Mouse (Mus musculus): Measurements from ENCODE around the gene Usp30. TPM values are rescaled to one million over a fixed set of nuclear protein-coding genes. Genes with fewer than 3 reads are reported as not detected.
A peak's percentile ranks its signal among the peaks of the same experiment; 100 is the strongest.

Gene Usp30
- polyA plus RNA-seq, 1 experiment from 2014 or later: 14.3 TPM

DNA sequence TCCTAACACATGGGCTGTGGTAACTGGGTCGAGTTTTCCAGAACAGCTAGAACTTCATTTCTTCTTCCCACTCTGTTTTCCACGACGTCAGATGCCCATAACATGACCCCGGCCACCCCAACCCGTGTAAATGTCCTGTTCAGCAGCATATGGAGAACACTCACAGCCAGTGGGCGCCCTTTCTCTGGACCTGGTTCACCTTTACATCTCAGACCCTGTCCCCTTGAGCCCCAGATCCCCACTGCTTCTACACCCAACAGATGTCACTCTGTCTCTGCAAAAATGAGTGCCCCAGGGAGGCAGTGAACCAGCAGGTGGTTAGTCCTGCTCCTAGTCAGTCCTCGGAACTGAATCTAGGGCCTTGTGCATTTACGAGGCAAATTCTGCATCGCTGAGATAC, 2.7 kb downstream of the Usp30 start:
- Histone ChIP-seq H3K4me3 (replicated peaks) (no peak overlapping the region), H3K36me3 (no peaks in the 10 kb centered on the region), H3K4me2 (no peak overlapping the region), H3K27ac (no peak overlapping the region), H3K27me3 (no peaks in the 10 kb centered on the region), H3K9me3 (replicated peaks) (no peaks in the 10 kb centered on the region), H3K4me1 (no peaks in the 10 kb centered on the region), H3K9ac (no peak overlapping the region)
- ATAC-seq (replicated peaks; ENCODE audit: low FRiP score): no peak
- WGBS: 76% methylated on average over 9 of the region's 9 CpGs

DNA sequence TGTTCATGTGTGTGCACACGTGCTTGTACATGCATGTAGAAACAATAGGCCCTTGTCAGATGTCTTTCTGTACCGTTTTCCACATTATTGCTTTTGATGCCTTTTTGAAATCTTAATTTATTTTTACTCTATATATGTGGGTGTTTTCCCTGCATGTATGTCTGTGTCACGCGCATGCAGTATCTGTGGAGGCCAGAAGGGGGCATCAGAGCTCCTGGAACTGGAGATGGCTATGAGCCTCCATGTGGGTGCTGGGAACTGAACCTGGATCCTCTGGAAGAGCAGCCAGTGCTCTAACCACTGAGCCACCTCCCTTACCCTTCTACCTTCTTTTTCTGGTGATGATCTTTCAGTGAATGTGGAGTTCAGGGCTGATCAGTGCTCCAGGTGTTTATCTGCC, 5.6 kb downstream of the Usp30 start:
- no peak for ATAC-seq (replicated peaks; ENCODE audit: low FRiP score)
- WGBS: 93% methylated on average over 4 of the region's 4 CpGs
- H3K9me3 ChIP-seq (replicated peaks): no peaks in the 10 kb centered on the region

DNA sequence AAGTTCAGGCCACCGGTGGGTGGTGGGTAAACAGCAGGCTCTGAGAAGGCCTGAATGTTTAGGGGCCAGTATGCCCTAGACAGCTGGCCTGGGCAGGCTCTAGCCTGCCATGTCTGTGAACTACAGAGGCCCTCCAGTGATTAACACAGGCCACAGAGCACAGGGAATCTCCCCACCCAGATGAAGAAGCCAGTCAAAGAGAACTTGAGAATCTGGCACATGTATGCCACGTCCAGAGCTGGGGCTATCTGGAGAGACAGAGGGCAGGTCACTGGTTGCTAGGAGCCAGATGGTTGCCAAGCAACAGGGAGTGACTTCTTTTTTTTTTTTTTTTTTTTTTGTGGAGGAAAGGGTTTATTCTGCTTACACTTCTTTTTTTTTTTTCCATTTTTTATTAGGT, 7.0 kb downstream of the Usp30 start:
- no peaks in the 10 kb centered on the region for H3K4me1 ChIP-seq
- no peaks in the 10 kb centered on the region for H3K9me3 ChIP-seq (replicated peaks)
- no peaks in the 10 kb centered on the region for H3K36me3 ChIP-seq
- no peaks in the 10 kb centered on the region for H3K27me3 ChIP-seq
- no peak overlapping the region for H3K4me2 ChIP-seq
- ATAC-seq (replicated peaks; ENCODE audit: low FRiP score): no peak
- no peak overlapping the region for H3K27ac ChIP-seq
- WGBS: 43% methylated on average over 2 of the region's 2 CpGs
- H3K4me3 ChIP-seq (replicated peaks): no peak overlapping the region
- no peak overlapping the region for H3K9ac ChIP-seq

More for the DNA sequence above, 5.6 kb downstream of the Usp30 start:
- no peak overlapping the region for H3K27ac ChIP-seq
- H3K36me3 ChIP-seq: no peaks in the 10 kb centered on the region
- no peaks in the 10 kb centered on the region for H3K27me3 ChIP-seq
- H3K4me2 ChIP-seq: no peak overlapping the region
- H3K9ac ChIP-seq: no peak overlapping the region
- no peak overlapping the region for H3K4me3 ChIP-seq (replicated peaks)
- no peaks in the 10 kb centered on the region for H3K4me1 ChIP-seq

DNA sequence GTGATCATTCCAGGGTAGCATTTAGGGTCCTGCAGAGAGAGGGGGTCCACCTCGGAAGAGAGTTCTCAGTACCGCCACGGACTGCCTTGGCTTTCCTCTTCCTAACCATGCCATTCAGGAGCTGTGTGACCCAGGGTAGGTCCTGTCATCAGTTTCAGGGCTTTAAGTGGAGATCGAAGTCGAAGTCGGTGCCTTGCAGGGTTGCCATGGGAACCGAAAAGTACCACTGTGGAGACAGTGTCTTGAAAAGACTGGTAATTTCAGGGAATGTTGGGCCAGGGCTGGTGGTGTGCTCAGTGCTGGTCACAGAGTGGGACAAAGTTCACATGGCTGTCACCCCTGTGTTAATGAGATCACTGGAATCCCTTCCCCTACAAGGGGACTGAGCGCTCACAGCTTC, 11.7 kb downstream of the Usp30 start:
- Histone ChIP-seq H3K4me3 (replicated peaks) (no peak overlapping the region), H3K27me3 (no peaks in the 10 kb centered on the region), H3K36me3 (no peaks in the 10 kb centered on the region), H3K4me2 (no peak overlapping the region), H3K4me1 (no peaks in the 10 kb centered on the region), H3K9ac (no peak overlapping the region), H3K9me3 (replicated peaks) (no peaks in the 10 kb centered on the region), H3K27ac (no peak overlapping the region)
- no peak for ATAC-seq (replicated peaks; ENCODE audit: low FRiP score)
- WGBS: 71% methylated on average over 8 of the region's 8 CpGs

DNA sequence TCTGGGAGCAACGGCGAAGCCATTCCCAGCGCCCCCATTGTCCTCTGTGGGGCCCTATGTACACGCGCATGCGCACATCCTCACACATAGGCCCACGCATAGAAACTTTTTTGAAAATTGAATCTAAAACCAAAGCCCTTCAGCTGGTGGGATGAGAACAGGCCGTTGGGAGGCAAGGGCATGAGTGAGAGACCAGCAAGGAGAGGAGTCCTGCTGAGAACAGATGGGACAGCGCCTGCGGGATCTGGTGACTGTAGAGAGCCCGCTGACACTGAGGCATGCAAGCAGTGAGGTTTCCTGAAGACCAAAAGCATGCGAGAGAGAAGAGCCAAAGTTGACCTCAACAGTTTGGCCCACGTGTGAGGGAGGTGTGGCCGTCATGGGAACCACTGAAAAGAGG, 20.2 kb downstream of the Usp30 start:
- WGBS: 83% methylated on average over 14 of the region's 14 CpGs
- no peak for ATAC-seq (replicated peaks; ENCODE audit: low FRiP score)

DNA sequence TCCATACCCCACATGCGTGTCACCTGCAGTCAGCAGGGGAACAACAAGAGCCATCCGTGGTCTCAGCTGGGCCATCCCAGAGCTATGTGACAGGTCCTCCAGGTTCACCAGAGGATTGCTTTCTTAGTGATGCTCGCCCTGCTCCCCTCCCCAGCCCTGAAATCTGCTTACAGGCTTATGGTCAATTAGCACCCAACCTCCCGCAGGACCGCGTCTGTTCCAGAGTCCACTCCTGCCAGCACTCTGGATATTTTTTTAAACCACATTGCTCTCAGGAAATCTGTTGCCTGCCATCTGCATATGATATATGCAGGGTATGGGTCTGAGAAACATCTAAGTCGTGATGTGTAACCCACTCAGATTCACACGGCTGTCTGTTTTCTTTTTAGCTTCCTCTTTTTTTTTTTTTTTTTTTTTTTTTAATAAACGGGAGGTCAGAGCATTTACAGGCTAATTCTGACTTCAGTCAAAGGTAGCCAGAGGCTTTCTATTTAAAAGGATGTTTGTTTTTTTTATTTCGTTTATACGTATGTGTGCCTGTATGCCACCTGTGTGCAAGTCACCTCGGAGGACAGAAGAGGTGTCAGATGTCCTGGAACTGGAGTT, 22.7 kb downstream of the Usp30 start:
- Histone ChIP-seq H3K36me3 (no peaks in the 10 kb centered on the region), H3K9me3 (replicated peaks) (no peaks in the 10 kb centered on the region), H3K27me3 (peaks cover 20% of the 10 kb centered on the region), H3K27ac (no peak overlapping the region), H3K4me1 (peaks cover 8% of the 10 kb centered on the region), H3K4me3 (replicated peaks) (no peak overlapping the region), H3K9ac (no peak overlapping the region), H3K4me2 (no peak overlapping the region)
- 67% methylated on average over 12 of the region's 12 CpGs for WGBS
- ATAC-seq (replicated peaks; ENCODE audit: low FRiP score): no peak

More for the DNA sequence above, 20.2 kb downstream of the Usp30 start:
- Histone ChIP-seq H3K4me3 (replicated peaks) (no peak overlapping the region), H3K4me1 (no peaks in the 10 kb centered on the region), H3K27me3 (peaks cover 8% of the 10 kb centered on the region; the same call in 1 of the 2 replicates), H3K36me3 (no peaks in the 10 kb centered on the region), H3K4me2 (no peak overlapping the region), H3K9me3 (replicated peaks) (no peaks in the 10 kb centered on the region), H3K27ac (no peak overlapping the region), H3K9ac (no peak overlapping the region)

DNA sequence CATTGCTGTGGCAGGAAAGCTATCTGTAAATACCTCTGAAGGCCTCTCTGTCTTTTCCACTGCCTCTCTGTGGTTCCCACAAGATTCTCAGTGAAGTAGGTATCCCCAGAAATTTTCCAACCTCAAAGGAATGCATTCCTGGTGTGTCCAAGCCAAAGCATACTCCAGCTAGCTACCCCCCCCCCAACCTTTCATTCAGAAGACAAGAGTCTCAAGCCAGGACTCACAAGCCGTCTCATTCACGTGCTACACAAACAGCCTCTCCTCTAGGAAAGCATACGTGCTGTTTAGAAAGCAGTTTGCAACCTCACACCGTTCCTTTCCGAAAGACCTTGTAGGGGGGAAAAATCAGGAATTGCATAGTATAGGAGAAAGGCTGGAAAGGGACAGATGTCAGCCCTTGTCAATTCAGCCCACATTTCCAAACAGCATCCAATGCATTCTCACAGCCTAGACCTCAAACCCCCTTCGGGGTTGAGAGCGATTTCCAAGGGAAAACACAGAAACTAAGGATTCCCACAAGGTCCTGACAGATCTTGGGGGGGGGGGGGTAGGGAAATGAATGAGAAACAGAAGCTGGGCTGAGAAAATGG, 25.3 kb downstream of the Usp30 start:
- peak overlapping the region; percentile 63; the same call in 1 of the 2 replicates for H3K4me2 ChIP-seq
- H3K27ac ChIP-seq: no peak overlapping the region
- 20% methylated on average over 7 of the region's 7 CpGs for WGBS
- H3K4me1 ChIP-seq: peaks cover 8% of the 10 kb centered on the region
- ATAC-seq (replicated peaks; ENCODE audit: low FRiP score): no peak
- peaks cover 20% of the 10 kb centered on the region for H3K27me3 ChIP-seq
- no peak overlapping the region for H3K4me3 ChIP-seq (replicated peaks)
- H3K9ac ChIP-seq: no peak overlapping the region
- no peaks in the 10 kb centered on the region for H3K9me3 ChIP-seq (replicated peaks)
- no peaks in the 10 kb centered on the region for H3K36me3 ChIP-seq

DNA sequence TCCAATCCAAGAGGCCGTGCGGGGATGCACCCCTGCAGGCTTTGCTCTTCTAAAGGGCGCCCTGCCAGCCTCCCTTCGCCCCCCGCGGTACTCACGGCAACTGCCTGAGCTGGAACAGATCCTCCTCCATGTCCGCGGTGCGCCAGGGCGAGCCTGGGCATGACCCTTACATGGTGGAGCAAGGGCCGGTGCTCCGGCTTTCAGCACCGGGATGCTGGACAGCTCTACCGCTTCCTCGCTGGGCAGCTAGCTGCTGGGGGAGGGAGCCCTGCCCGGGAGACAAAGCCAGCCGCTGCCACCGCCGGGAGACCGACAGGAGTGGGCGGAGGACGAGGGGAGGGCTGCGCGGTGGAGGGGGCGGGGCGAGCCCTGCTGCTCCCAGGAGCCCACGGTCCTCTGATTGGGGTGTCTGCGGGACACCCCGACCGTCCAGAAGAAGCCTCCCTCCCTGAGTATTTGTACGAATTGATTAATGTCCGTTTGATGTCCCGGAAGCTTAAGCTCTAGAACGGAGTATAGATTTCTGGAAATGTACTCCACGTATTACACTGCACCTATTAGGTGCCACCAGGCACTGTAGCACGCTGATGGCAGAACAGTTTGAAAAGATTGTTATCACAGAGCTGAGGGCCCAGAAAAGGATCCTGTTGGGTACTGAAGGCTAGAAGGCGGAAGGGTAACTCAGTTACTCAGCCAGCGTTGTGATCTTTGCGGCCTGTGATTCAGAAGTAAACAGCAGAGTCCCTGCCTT, 26.0 kb downstream of the Usp30 start, which contains the start of gene Svop:
Svop (minus strand) TSS at position 514 of the 751 bp plus-strand sequence.
- Histone ChIP-seq H3K27me3 (peaks cover 20% of the 10 kb centered on the region), H3K27ac (no peak within 1 kb of the TSS), H3K4me1 (peaks cover 8% of the 10 kb centered on the region), H3K4me3 (replicated peaks) (peak within 1 kb of the TSS; percentile 30), H3K36me3 (no peaks in the 10 kb centered on the region), H3K9me3 (replicated peaks) (no peaks in the 10 kb centered on the region), H3K4me2 (peak within 1 kb of the TSS; percentile 63), H3K9ac (no peak within 1 kb of the TSS)
- WGBS: 3% methylated on average over 40 of the region's 40 CpGs
- ATAC-seq (replicated peaks; ENCODE audit: low FRiP score): peak; percentile 58

DNA sequence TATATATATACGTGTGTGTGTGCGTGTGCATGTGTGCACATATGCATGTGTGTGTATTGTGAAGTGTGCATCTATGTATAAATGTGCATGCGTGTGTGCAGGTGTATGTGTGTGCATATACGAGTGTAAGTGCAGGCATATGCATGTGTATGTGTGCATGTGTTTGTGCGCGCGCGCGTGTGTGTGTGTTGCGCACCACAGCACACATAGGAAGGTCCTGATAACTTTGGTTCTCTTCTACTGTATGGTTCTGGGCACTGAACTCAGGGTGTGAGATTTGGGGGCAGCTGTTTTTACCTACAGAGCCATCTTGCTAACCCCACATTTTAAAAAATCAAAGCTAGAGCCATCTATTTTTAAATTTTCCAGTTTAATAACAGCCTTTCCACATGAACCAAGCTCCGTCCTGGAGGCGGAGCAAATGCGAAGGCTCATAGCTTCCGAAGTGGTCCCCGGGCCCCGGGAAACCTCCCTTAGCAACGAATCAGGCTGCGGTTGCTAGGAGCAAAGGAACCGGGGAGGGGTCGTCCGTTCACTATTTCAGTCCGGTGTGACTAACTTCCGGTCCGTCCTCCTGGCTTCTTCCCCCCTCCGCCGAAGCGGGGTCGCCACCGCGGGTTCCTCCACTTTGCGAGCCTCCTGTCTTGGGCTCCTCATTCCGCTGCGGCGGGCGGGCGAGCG, 34.6 kb downstream of the Usp30 start:
- Histone ChIP-seq H3K4me2 (peak overlapping the region; percentile 91), H3K4me1 (peaks cover 14% of the 10 kb centered on the region), H3K9me3 (replicated peaks) (no peaks in the 10 kb centered on the region), H3K4me3 (replicated peaks) (peak overlapping the region; percentile 70), H3K27me3 (0 out of 2 replicates have a peak, but pooled peaks cover 3% of the 10 kb centered on the region), H3K36me3 (peaks cover 26% of the 10 kb centered on the region), H3K9ac (peak overlapping the region; percentile 83), H3K27ac (peak overlapping the region; percentile 14; the same call in 1 of the 2 replicates)
- ATAC-seq (replicated peaks; ENCODE audit: low FRiP score): peak; percentile 90
- WGBS: 7% methylated on average over 37 of the region's 37 CpGs

DNA sequence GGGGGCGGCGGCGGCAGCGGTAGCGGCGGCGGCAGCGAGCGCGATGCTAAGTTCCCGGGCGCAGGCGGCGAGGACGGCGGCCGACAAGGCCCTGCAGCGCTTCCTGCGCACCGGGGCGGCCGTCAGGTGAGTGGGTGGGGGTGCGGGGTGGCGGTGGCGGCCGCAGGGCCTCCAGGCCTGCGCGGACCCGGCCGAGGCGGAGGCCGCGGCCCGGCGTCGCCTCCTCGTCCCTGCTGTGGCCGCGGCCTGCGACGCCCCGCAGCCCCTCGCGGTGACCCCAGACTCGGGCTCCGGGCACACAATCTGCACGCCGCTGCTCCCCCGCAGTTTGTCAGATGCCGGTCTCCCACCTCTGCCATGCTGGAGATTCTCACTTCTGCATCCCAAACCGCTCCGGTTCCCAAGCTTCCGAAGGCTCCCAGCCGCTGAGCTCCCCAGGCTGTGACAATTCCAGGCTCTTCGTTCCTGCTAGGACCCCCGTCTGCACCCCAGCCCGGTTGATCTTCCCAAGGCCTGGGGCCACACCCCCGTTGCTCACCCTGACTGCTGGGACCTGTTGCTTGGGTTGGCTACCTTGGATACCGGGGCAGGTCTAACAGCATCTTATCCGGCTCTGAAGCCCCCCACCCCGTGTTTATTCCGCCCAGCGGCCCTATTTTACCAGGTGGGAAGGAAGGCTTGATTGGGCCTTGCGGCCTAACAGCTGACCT, 35.3 kb downstream of the Usp30 start:
- peaks cover 14% of the 10 kb centered on the region for H3K4me1 ChIP-seq
- H3K27ac ChIP-seq: no peak overlapping the region
- WGBS: 2% methylated on average over 62 of the region's 64 CpGs
- H3K36me3 ChIP-seq: peaks cover 33% of the 10 kb centered on the region
- peak; percentile 71 for ATAC-seq (replicated peaks; ENCODE audit: low FRiP score)
- H3K4me2 ChIP-seq: peak overlapping the region; percentile 91
- H3K9ac ChIP-seq: peak overlapping the region; percentile 83
- peak overlapping the region; percentile 70 for H3K4me3 ChIP-seq (replicated peaks)
- H3K9me3 ChIP-seq (replicated peaks): no peaks in the 10 kb centered on the region
- H3K27me3 ChIP-seq: 0 out of 2 replicates have a peak, but pooled peaks cover 3% of the 10 kb centered on the region

DNA sequence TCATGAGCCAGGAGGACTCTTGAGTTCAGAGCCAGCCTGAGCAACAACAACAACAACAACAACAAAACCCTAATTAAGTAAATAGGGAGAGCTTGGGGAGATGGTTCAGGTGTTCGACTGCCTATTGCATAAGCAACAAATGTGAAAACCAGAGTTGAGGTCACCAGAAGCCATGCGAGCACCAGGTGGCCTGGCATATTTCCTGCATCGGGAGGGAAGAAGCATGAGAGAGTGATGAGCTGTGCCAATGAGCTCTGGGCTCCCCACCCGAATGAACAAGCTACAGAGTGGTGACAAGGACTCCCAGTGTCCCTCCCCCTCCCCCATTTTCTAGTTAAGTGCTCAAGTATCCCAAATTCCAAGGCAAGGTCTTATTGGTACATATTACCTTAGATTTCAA, 36.6 kb downstream of the Usp30 start:
- H3K4me1 ChIP-seq: peaks cover 18% of the 10 kb centered on the region
- 83% methylated on average over 4 of the region's 4 CpGs for WGBS
- no peak overlapping the region for H3K4me2 ChIP-seq
- H3K27me3 ChIP-seq: 0 out of 2 replicates have a peak, but pooled peaks cover 3% of the 10 kb centered on the region
- H3K9ac ChIP-seq: no peak overlapping the region
- H3K9me3 ChIP-seq (replicated peaks): no peaks in the 10 kb centered on the region
- ATAC-seq (replicated peaks; ENCODE audit: low FRiP score): no peak
- H3K36me3 ChIP-seq: peaks cover 46% of the 10 kb centered on the region
- H3K27ac ChIP-seq: no peak overlapping the region
- H3K4me3 ChIP-seq (replicated peaks): no peak overlapping the region
